Mouse (Mus musculus): ENCODE measurements at regions not wholly inside any gene's neighbourhood (a gene's known extent, or its start where the extent isn't known, plus 50 kb on each side); places are given as distances from the start of the nearest gene placed in this dataset.

DNA sequence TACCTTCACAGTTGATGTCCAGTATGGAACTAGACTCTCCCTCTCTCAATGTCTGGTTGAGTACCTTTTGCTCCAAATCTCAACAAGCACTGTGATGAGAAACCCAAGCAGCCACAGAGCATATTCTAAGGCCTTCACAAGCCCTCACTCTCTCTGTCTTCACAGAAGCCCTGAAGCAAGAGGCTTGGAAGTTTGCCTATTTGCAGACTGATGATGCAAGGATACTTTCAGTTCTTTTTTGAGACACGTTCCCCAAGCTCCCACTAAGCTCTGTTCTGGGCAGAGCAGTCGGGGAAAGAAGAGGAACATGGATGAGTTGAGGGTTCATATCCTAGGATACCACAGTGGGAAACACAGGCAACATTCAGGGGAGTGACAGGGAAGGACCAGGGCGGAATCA, 134.0 kb upstream of the Lrfn2 start:
- TF ChIP-seq CTCF (conservative IDR thresholded peaks at IDR 0.05; ENCODE audit: low read length) (no peak), POU5F1 (IDR thresholded peaks at IDR 0.05; ENCODE audit: borderline replicate concordance, low read length) (no peak)
